Mouse (Mus musculus): ENCODE data around the gene Nlrc5. TPM values are rescaled to one million over a fixed set of nuclear protein-coding genes. Genes with fewer than 3 reads are reported as not detected.
A peak's percentile ranks its signal among the peaks of the same experiment; 100 is the strongest.

Gene Nlrc5
- polyA plus RNA-seq, 1 experiment from 2014 or later = 0.13 TPM

DNA sequence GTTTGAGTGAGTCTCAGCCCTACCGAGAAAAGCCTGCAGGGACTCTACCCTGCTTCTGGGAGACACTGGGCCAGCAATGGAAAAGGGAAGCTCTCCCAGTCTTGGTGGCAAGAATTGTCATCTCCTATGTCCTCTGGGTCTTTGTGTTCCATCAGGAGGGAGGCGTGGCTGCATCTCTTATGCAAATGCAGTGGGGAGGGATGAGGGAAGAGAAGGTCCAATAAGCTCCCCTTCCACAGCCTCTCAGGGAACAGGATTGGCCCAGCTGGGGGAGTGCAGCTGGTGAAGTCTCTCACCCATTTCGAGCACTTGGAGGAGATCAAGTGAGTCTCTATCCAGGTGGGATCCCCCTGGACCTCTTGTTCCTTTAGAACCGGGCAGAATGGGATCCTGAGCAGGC lies 87.3 kb downstream of the Nlrc5 start:
- Histone ChIP-seq H3K27ac (no peak overlapping the region), H3K4me1 (no peaks in the 10 kb centered on the region), H3K9ac (no peak overlapping the region), H3K4me3 (replicated peaks) (no peak overlapping the region), H3K36me3 (replicated peaks) (no peaks in the 10 kb centered on the region), H3K27me3 (0 out of 2 replicates have a peak, but pooled peaks cover 3% of the 10 kb centered on the region), H3K4me2 (no peak overlapping the region), H3K9me3 (no peaks in the 10 kb centered on the region)
- WGBS = 53% methylated on average over 4 of the region's 4 CpGs
- no peak for ATAC-seq (ENCODE audit: low FRiP score)

DNA sequence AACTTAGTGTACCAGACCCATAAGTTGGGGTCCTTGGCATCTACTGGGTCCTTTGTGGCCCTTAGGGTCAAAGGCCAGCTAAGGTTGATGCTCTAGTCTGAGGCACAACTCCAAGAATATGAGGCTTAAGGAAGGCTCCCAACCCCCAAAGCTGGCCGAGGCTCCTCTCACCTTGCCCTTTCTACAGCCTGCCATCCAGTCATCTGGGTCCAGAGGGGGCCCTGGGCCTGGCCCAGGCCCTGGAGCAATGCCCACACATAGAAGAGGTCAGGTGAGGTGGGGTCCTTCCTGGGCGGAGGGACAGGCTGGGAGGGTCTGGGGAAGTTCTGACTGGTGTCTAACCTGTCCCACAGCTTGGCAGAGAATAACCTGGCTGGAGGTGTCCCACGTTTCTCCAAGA lies 88.3 kb downstream of the Nlrc5 start:
- no peak overlapping the region for H3K27ac ChIP-seq
- 0 out of 2 replicates have a peak, but pooled peaks cover 3% of the 10 kb centered on the region for H3K27me3 ChIP-seq
- no peaks in the 10 kb centered on the region for H3K36me3 ChIP-seq (replicated peaks)
- no peaks in the 10 kb centered on the region for H3K9me3 ChIP-seq
- H3K4me3 ChIP-seq (replicated peaks) = no peak overlapping the region
- H3K4me2 ChIP-seq = no peak overlapping the region
- 86% methylated on average over 3 of the region's 3 CpGs for WGBS
- H3K9ac ChIP-seq = no peak overlapping the region
- H3K4me1 ChIP-seq = no peaks in the 10 kb centered on the region
- ATAC-seq (ENCODE audit: low FRiP score) = no peak

DNA sequence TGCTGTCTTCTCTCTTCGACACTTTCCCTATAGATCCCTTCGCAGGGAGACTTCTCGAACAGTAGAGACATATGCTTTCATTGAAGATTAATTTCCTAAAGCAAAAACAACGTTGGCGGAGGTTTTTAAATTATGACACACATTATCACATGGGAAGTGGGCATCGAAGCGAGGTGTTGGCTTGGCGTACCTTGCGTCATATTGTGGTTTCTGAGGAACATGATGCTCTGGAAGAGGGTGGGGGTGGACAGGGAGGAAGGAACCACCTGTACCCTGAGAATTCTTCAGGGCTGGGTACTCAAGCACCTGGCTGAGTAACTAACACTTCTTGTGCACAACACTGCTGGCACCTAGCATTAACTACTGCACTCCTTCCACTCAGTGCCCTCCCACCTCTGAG lies 90.4 kb downstream of the Nlrc5 start:
- no peak for ATAC-seq (ENCODE audit: low FRiP score)
- Histone ChIP-seq H3K4me2 (no peak overlapping the region), H3K27me3 (0 out of 2 replicates have a peak, but pooled peaks cover 3% of the 10 kb centered on the region), H3K4me3 (replicated peaks) (no peak overlapping the region), H3K9me3 (no peaks in the 10 kb centered on the region), H3K36me3 (replicated peaks) (no peaks in the 10 kb centered on the region), H3K27ac (no peak overlapping the region), H3K9ac (no peak overlapping the region), H3K4me1 (no peaks in the 10 kb centered on the region)
- 88% methylated on average over 9 of the region's 9 CpGs for WGBS

DNA sequence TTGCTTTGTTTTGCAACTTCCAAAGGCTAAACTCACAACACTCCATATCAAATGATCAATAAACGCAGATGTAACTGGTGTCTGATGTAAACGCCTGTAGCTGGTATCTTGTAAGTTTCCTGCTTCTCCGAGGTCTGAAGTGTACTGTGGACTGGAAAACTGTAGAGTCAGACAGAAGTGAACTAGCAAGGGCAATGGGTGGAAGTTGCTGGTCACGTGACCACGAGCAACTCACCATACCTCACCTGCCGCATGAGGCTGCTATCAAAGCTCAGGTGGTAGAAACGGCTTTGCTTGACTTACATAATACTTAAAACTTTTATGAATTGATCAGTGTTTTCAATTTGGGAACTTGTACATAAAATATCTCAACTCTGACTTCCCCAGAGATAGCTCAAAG lies 93.0 kb downstream of the Nlrc5 start:
- Histone ChIP-seq H3K4me3 (replicated peaks) (no peak overlapping the region), H3K9me3 (no peaks in the 10 kb centered on the region), H3K27me3 (peaks cover 12% of the 10 kb centered on the region; the same call in 1 of the 2 replicates), H3K27ac (no peak overlapping the region), H3K9ac (no peak overlapping the region), H3K4me1 (peaks cover 4% of the 10 kb centered on the region), H3K4me2 (no peak overlapping the region), H3K36me3 (replicated peaks) (no peaks in the 10 kb centered on the region)
- WGBS = 87% methylated on average over 7 of the region's 7 CpGs
- ATAC-seq (ENCODE audit: low FRiP score) = no peak

DNA sequence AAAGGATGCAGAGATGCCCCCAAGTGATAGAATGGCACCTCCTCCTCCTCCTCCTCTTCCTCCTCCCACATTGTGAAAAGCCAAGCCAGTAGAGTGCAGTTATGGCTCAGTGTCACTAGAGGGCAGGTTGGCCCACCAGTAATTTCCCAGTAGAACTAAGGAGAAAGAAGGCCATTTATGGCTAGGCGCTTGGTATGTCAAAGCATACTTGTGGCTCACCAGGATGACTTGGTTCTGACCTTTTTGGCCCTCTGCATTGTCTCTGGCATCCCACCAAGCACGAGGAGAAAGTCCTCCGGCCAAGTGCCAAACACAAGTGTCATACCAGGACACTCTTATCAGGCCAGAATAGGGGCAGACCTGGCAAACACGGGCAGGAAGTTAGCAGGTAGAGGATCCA lies 94.1 kb downstream of the Nlrc5 start:
- Histone ChIP-seq H3K27me3 (peaks cover 12% of the 10 kb centered on the region; the same call in 1 of the 2 replicates), H3K27ac (no peak overlapping the region), H3K36me3 (replicated peaks) (no peaks in the 10 kb centered on the region), H3K9me3 (no peaks in the 10 kb centered on the region), H3K4me3 (replicated peaks) (no peak overlapping the region), H3K4me1 (peaks cover 14% of the 10 kb centered on the region), H3K4me2 (no peak overlapping the region), H3K9ac (no peak overlapping the region)
- ATAC-seq (ENCODE audit: low FRiP score) = no peak; the same call in 1 of the 2 replicates
- 44% methylated on average over 4 of the region's 4 CpGs for WGBS

DNA sequence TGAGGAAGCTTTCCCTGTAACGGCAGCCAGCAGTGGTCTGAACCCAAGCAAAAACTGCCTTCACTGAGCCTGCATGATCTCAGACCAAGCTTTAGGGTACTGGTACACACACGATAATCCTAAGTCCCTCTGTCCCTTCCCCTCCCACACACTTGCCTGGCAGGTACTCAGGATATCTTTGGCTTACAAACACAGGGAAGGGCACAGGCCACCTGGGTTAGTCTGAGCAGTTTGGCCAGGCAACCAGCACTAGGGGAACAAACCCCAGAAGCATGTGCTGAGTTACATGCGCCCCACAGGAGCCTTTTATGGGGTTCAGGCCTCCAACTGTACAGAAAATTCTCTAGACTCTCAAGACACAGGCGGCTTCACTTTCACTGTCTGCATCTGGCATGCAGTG lies 95.7 kb downstream of the Nlrc5 start:
- Histone ChIP-seq H3K4me3 (replicated peaks) (no peak overlapping the region), H3K4me2 (no peak overlapping the region), H3K4me1 (peaks cover 30% of the 10 kb centered on the region), H3K27me3 (peaks cover 28% of the 10 kb centered on the region), H3K9ac (no peak overlapping the region), H3K27ac (no peak overlapping the region), H3K9me3 (no peaks in the 10 kb centered on the region), H3K36me3 (replicated peaks) (no peaks in the 10 kb centered on the region)
- ATAC-seq (ENCODE audit: low FRiP score) = no peak
- 76% methylated on average over 4 of the region's 4 CpGs for WGBS

DNA sequence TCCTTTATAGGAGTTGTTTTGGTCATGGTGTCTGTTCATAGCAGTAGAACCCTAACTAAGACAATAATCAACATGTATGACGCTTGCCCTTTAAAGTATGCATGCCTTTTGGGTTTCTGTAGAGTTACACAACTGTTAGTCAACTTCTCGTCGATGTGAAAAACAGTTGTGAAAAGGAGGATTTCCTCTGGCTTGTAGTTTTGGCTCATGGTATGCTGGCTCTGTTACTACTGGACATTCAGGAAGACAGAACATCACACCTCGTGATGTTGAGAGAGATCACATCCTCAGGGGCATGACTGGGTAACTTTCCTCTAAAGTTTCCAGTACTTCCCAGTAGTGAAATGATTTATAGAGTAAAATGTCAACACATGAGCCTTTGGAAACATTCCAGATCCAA lies 96.5 kb downstream of the Nlrc5 start:
- H3K27ac ChIP-seq = no peak overlapping the region
- H3K4me2 ChIP-seq = no peak overlapping the region
- H3K9ac ChIP-seq = no peak overlapping the region
- WGBS = 94% methylated on average over 4 of the region's 4 CpGs
- H3K9me3 ChIP-seq = no peaks in the 10 kb centered on the region
- H3K4me3 ChIP-seq (replicated peaks) = no peak overlapping the region
- H3K36me3 ChIP-seq (replicated peaks) = no peaks in the 10 kb centered on the region
- H3K4me1 ChIP-seq = peaks cover 38% of the 10 kb centered on the region
- peaks cover 30% of the 10 kb centered on the region for H3K27me3 ChIP-seq
- ATAC-seq (ENCODE audit: low FRiP score) = no peak

DNA sequence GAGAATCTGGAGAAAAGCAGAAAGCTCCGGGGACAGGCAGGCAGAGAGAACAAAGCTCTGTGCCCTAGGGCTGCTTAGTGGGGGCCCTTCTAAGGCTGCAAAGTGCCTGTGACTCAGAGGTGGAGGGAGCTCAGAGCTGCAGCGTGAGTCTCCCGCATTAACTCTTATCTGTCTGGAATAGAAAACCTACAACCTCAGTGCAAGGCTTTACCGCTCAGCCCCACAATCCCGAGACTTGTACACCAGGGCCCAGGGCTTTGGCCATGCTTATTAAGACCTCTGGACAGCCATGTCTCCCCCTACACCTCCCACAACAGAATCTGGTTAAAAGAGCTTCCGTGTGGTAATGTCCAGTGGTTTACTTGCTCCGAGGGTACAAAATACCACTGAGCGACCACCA lies 97.8 kb downstream of the Nlrc5 start:
- Histone ChIP-seq H3K9ac (peak overlapping the region; percentile 80; the same call in 1 of the 2 replicates), H3K9me3 (no peaks in the 10 kb centered on the region), H3K27ac (peak overlapping the region; percentile 61), H3K36me3 (replicated peaks) (no peaks in the 10 kb centered on the region), H3K4me1 (peaks cover 40% of the 10 kb centered on the region), H3K27me3 (peaks cover 30% of the 10 kb centered on the region), H3K4me3 (replicated peaks) (peak overlapping the region; percentile 71), H3K4me2 (peak overlapping the region; percentile 94)
- 3% methylated on average over 8 of the region's 8 CpGs for WGBS
- ATAC-seq (ENCODE audit: low FRiP score) = no peak

DNA sequence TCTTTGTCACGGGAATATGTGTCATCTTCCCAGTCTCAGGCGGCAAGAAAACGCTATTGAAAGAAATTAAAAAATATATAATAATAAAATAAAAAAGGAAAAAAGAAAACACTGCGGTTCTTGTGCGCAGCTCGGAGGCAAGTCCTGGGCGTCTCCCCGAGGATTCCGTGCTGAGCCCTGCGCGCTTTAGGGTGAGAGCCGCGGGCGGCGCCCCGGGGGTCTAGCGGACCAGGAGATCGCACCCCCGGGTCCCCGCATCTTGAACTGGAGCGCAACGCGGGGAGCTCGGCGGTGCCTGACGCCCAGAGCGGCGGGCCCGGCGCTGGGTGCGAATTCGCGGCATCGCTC lies 98.3 kb downstream of the Nlrc5 start:
- peaks cover 34% of the 10 kb centered on the region for H3K27me3 ChIP-seq
- H3K9me3 ChIP-seq = no peaks in the 10 kb centered on the region
- peak; percentile 58; the same call in 1 of the 2 replicates for ATAC-seq (ENCODE audit: low FRiP score)
- H3K4me1 ChIP-seq = peaks cover 40% of the 10 kb centered on the region
- under 1% methylated on average over 34 of the region's 34 CpGs for whole genome bisulfite sequencing
- peak overlapping the region; percentile 94 for H3K4me2 ChIP-seq
- H3K4me3 ChIP-seq (replicated peaks) = peak overlapping the region; percentile 71
- H3K36me3 ChIP-seq (replicated peaks) = no peaks in the 10 kb centered on the region
- H3K27ac ChIP-seq = 0 out of 2 replicates have a peak overlapping the region, but pooled peaks have one; percentile 50
- peak overlapping the region; percentile 80 for H3K9ac ChIP-seq

DNA sequence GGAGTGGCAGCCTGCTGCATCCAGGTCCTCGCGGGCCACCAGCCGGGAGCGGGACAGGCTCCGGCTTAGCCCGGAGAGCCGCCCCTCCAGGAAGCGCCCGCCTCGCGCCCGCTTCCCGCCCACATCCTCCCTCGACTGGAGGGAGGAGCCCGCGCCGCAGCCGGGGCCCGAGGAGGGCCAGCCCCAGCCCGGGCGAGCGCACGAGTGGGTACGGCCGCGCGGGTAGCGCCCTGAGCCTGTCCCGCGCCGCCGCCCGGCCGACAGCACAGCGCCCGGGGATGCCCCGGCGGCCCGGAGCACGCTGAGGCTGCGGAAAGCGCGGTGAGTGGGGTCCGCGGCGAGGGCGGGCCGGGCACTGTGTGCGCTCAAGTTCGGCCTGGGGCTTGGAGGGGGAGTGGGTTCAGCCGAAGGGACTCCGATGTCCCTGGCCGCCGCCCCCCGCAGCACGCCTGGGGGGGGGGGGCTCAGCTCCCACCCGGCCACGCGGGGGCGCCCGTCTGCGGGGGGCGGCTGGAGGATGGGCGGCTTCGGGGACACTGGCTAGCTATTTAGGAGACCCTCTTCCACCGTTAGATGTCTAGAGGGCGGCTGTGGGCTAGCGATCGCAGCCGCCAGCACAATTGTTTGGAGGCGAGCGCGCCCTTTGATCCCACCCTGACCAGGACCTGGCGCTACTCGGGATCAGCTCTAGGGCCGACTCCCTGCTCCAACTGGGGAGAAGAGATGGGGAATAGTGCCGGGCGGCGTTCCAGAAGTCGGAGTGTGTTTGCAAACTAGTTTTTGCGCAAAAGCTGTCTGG lies 98.9 kb downstream of the Nlrc5 start, which contains the start of gene Cpne2:
Cpne2 (plus strand) TSS at position 118 of the 799 bp plus-strand sequence.
- under 1% methylated on average over 78 of the region's 81 CpGs for WGBS
- H3K4me3 ChIP-seq (replicated peaks) = peak within 1 kb of the TSS; percentile 71
- peaks cover 40% of the 10 kb centered on the region for H3K4me1 ChIP-seq
- peak within 1 kb of the TSS; percentile 94 for H3K4me2 ChIP-seq
- H3K9me3 ChIP-seq = no peaks in the 10 kb centered on the region
- peak within 1 kb of the TSS; percentile 80 for H3K9ac ChIP-seq
- peak; percentile 83 for ATAC-seq (ENCODE audit: low FRiP score)
- H3K36me3 ChIP-seq (replicated peaks) = no peaks in the 10 kb centered on the region
- H3K27ac ChIP-seq = peak within 1 kb of the TSS; percentile 61
- H3K27me3 ChIP-seq = peaks cover 34% of the 10 kb centered on the region

DNA sequence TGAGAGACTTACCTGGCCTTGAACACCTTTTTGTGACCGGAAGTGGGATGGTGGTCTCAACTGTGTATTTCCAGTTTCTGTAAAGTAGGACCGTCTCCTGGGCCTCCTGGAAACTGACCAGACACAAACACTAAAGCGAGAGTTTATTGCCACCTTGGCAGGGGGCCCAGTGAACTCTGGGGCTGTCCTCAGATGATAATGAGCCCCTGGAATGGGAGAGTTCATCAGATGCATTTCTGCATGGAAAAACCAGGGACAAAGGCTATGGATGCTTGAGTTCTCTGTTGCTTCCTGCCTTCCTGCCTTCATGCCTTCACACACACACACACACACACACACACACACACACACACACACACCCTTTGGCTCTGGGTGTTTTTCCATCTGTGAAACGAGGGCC lies 100.5 kb downstream of the Nlrc5 start:
- Histone ChIP-seq H3K4me3 (replicated peaks) (no peak overlapping the region), H3K4me2 (peak overlapping the region; percentile 4; the same call in 1 of the 2 replicates), H3K27ac (no peak overlapping the region), H3K9ac (no peak overlapping the region), H3K4me1 (peaks cover 40% of the 10 kb centered on the region), H3K36me3 (replicated peaks) (no peaks in the 10 kb centered on the region), H3K9me3 (no peaks in the 10 kb centered on the region), H3K27me3 (peaks cover 34% of the 10 kb centered on the region)
- 56% methylated on average over 4 of the region's 4 CpGs for WGBS
- ATAC-seq (ENCODE audit: low FRiP score) = no peak

DNA sequence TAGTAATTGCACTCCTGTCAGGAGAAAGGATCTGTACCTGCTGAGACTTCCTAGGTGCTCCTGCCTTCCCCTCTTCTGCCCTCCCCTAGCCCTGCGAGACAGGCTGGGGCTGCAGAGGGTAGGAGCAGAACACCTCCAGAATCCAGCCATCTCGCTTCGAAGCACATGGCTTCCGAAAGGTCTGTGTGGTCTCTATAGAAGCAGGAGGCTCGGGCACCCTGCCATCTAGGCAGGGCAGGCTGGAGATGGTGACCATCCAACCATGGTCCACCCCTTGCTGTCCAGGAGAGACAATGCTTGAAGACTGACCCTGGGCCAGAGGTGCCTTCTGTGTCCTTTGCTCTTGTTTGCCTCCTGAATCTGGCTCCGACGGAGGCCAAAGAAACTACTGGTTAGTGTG lies 101.5 kb downstream of the Nlrc5 start:
- Histone ChIP-seq H3K9me3 (no peaks in the 10 kb centered on the region), H3K27ac (0 out of 2 replicates have a peak overlapping the region, but pooled peaks have one; percentile 13), H3K27me3 (peaks cover 32% of the 10 kb centered on the region), H3K9ac (no peak overlapping the region), H3K4me1 (peaks cover 44% of the 10 kb centered on the region), H3K4me3 (replicated peaks) (no peak overlapping the region), H3K4me2 (no peak overlapping the region), H3K36me3 (replicated peaks) (no peaks in the 10 kb centered on the region)
- WGBS = 76% methylated on average over 7 of the region's 7 CpGs
- ATAC-seq (ENCODE audit: low FRiP score) = no peak

DNA sequence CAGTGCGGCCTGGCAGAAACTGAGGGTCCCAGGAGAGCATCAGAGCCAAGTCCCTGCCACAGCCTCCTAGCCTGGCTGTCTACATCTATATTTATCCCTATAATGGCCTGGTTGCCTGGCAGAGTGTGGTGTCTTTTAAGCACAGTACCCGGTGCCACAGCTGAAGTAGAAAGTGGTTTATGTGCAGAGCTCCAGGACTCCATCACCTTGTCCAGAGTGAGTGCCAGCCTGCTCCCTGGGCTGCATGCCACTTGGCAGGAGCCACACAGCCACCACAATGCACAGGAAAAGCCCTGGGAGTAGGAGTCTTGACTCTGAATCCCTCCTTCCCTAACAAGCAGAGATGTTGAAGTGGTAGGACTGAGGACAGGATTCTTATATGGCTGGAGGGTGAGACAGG lies 103.3 kb downstream of the Nlrc5 start:
- no peak for ATAC-seq (ENCODE audit: low FRiP score)
- Histone ChIP-seq H3K27me3 (peaks cover 24% of the 10 kb centered on the region), H3K9me3 (no peaks in the 10 kb centered on the region), H3K27ac (no peak overlapping the region), H3K36me3 (replicated peaks) (no peaks in the 10 kb centered on the region), H3K4me3 (replicated peaks) (no peak overlapping the region), H3K9ac (no peak overlapping the region), H3K4me2 (no peak overlapping the region), H3K4me1 (peaks cover 37% of the 10 kb centered on the region)
- 91% methylated on average over 2 of the region's 2 CpGs for WGBS
